Mouse (Mus musculus): ENCODE data around the gene Ly86.

Gene Ly86

DNA sequence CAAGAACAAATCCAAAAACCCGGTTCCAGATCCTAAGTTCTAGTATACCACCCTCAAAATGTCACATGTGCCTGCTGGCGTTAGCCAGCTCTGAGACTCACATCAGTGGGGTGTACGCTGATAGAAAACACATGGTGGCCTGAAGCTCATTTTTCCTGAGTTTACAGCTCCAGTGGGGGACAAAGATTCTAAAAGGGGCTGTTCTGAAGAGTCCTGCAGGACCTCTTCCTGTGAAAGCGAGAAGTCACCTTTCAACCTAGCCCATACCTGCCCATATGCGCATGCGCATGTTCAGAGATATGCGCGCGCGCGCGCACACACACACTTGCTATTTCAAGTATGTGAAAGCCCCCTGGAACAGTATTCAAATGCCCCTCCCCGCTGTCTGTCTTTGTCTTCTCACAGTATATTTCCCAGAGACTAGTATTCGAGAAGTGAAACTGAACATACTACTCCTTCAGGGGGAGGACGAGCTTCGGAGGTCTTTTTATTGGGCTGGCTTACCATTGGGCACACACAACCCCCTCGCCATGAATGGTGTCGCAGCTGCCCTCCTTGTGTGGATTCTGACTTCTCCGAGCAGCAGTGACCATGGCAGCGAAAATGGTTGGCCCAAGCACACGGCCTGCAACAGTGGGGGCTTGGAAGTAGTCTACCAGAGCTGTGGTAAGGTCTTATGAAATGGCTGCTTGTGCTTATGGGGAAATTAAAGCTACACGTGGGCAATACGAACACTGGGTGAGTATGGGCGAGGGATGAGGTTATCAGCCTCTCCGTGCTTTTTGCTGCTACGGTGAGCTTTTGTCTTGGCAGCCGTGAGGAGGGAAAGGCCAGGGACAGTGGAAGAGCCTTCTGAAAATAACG lies at the start of gene Ly86:
Gene Ly86 (plus strand): TSS at position 300 of the 864 bp plus-strand sequence.
- no peak for DNase-seq (ENCODE audit: low read depth)

DNA sequence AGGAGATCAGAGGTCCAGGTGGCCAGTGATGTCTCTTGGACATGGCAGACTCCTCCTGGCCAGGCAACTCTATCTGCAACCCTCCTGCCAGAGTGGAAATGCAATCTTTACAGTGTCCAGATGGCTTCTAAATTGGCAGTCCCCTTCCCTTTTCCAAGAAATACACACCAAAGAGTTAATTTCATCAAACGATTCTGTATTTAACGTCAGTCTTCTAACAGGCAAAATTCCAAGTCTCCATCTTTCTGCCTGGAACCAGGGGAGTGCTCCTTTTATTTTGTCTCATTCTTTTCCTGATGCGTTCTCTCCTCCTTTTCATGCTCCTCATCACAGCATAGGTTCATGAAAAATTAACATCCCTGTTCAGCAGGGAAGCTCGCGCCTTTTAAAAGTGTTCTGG lies 47.1 kb upstream of the Ly86 start:
- no peak for DNase-seq (ENCODE audit: low read depth)

DNA sequence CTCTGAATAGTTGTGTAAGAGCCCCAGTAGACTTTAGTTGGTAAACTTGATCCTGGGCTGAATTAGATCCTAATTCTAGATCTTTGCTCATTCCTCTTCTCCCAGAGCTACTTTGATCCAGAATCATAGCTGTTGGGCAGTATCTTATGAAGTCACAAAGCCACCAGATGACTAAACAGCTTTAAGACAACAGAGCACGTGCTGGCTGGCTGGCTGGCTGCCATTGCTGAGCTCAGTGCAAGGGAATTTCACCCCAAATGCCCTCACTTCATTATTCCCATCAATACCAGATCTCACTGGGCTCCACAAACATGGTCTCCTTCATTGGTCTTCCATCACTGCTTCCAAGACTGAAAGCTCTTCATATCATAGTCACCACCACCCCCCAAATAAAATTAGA lies 46.2 kb upstream of the Ly86 start:
- DNase-seq (ENCODE audit: low read depth) = no peak

DNA sequence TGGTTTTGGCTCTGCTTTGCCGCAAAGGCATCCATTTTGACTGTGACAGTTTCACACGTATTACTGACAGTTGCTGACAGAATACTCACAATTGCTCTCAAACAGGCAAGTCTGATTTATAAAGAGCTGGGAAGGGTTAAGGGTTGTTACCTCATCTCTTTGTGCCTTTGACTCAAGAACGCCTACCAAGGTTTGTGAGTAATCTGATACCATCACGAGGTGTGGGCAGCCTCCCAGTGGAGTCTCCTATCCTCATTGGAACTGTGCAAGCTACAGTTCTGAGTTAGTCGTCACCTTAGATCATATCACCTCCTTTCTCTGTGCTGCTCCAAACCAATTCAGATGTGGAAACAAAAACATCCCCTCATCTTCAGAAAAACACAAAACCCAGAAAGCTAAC lies 42.1 kb upstream of the Ly86 start:
- no peak for DNase-seq (ENCODE audit: low read depth)

DNA sequence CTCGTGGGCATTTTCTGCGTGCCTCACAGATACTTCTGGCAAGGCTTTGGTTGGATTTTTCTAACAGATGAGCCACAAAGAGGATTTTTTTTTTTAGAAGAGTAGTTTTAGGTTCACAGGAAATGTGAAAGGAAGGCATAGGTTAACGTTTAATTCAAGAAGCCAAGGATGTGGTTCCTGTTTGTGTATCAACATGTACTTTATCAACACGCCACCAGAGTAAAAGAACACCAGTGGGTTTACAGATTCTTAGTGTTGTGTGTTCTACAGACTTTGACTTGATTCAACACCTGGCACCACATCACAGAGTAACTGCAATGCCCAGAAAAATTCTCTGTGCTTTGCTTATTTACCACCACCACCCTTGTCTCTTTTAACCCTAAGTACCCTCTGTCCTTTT lies 37.0 kb upstream of the Ly86 start:
- peak; percentile 21 for DNase-seq (ENCODE audit: low read depth)

DNA sequence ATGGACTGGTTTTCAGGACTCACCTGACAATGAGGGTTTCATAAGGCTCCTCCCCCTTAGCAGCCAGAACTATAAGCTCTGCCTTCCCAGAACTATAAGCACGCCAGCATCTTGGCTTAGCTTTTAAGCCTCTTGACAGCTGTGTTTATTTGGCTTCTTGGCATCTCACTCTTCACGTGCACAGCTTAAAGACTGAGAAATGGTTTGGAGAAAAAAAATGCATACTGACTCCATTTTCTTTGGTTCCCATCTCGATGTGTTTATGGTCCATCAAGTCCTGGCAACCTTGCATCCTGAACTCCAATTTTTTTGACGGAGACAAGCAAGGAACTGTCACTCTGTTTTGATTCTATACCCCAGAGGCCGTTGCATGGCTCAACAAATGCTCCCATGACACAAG lies 35.7 kb upstream of the Ly86 start:
- DNase-seq (ENCODE audit: low read depth) = no peak

DNA sequence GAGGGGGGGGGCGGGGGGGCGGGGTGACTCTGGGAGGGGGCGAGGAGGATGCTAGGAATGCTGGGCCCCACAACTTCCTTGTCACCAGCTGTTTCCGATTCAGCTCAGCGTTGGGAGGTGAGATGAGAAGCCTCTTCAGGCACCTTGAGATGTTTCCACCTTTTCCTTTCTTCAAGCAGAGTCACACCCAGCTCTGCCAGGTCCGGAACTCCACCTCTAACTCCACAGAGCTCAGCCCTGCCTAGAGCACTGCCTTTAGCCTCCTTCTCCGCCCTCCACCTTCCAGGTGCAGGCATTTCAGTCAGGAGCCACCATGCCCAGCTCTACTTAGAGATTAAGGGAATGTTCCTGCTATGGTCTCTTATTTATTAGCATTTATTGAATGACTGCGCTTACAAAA lies 34.7 kb upstream of the Ly86 start:
- peak; percentile 16 for DNase-seq (ENCODE audit: low read depth)

DNA sequence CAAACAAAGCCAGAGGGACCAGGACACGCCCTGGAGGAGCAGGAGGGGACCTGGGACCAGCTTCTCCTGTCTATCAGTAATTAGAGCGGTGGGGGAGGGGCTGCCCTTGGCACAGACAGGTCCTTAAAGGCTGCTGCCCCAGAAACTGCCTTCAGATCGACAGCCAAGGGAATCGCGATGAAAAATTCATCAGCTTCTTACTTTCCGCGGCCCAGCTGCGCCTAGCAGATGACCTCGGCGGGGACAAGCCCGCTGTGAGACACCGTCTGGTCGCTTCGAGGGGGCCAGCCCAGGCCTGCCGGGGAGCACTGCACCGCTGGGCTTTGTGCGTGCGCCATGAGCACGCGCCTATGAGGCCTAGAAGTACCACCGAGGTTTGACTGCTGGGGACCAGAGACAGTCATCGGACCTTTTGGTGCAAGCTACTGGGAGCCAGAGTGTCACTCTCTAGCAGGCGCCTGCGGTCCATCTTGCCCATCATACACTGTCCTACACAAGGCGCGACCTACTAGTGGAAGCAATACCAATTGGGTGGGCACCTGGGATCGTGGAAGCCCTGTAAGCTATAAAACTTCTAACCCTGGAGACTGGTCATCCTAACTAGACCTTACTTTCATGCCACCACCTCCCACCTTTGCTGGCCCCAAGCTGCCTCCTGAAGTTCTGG lies 33.3 kb upstream of the Ly86 start:
- DNase-seq (ENCODE audit: low read depth) = no peak

DNA sequence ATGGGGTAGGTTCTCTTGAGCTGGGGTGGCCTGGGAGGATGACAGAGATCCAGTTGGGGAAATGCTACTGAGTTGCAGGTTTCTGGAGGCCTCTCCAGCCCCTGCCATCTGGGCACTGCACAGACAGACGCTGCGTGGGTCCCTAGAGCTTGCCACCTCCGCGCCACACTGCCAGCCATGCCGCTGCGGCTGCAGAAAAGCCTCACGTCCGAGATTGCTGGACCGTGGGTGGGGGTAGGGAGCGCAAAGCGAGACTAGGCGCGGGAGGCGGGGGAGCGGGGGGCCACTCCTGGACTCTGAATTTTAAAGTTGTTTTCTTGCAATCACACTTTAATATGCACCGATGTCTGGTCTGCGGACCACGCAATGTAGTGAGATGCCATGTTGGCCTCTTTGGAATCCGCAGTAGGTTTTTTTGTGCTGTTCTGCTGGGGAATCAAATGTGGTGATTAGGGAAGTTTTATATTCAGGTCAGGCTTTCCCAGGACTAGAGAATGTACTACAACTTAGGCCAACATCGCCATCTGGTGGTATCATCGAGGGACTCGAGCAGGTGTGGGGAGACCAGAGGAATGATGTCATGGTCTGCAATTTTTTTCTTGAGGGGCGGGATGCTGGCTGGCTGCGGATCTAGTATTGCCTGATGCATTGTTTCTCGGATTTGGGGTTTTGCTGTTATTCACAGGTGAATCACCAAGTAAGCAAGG lies 32.6 kb upstream of the Ly86 start:
- peak; percentile 87 for DNase-seq (ENCODE audit: low read depth)

DNA sequence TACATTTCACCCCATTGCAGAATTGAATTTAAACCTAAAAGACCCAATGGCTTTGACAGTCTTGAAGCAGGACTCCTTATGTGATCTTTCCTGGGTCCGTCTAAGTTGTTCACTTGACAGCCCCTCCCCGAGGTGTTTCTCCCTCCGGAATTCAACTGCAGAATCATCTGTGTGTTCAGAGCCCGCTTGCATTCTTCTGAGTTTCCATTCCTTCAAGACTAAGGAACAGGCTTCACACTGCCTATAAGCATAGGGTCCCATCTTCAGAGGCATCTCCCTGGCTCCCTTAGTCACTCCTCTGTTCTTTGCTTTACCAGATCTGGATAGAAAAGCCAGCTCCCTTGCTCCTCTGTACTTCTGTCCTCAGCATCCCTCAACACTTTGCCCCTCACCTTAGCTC lies 32.1 kb upstream of the Ly86 start:
- DNase-seq (ENCODE audit: low read depth) = no peak

DNA sequence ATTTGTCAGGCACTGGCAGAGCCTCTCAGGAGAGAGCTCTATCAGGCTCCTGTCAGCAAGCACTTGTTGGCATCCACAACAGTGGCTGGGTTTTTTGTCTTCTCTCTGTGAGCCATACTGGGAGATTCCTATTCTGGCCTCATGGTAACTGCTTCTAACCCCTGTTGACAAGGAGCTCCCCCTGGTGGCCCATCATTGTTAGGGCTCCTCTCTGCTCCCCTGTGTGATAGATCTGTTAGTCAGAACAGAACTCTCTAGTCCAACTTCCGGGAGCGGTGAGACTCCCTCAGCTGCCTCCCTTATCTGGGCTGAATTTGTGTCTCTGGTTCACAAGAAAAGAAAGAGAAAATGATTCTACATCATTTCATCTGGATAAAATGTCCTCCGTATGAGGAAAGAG lies 19.5 kb upstream of the Ly86 start:
- DNase-seq (ENCODE audit: low read depth) = peak; percentile 86

DNA sequence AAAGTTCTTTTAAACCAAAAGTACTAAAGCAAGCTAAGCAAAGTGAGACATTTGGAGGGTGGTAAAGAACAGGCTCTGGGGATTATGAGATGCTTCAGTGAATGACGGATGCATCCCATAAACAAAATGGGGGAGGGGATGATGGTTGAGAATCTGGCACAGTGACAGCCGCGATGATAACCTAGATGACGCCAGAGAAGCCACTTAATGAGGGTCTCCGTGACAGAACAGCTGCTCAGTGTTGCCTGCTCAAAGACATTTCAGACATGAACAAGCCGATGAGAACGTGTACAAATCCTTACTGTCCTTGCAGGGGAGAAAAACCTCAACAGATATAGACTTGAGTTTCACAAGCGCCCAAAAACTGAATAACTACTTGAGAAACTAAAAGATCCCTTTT lies 15.3 kb upstream of the Ly86 start:
- DNase-seq (ENCODE audit: low read depth) = no peak

DNA sequence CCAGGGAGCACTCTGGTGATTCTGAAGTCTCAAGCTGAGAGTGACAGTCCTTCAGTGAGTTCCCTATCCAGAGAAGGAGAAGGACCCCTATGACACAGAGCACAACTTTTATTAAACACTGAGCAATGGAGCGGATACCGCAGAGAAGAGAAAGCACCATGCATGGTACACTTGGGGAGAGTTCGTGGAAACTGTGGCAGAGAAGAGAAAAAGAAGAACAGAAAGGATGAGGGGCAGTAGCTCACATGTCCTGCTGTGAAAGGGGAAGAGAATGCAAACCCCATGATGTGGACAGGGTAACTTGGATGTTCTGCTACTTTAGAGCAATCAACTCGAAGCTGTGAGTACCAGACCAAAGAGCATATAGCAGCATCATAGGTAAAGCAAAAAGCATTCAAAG lies 14.0 kb upstream of the Ly86 start:
- no peak for DNase-seq (ENCODE audit: low read depth)

DNA sequence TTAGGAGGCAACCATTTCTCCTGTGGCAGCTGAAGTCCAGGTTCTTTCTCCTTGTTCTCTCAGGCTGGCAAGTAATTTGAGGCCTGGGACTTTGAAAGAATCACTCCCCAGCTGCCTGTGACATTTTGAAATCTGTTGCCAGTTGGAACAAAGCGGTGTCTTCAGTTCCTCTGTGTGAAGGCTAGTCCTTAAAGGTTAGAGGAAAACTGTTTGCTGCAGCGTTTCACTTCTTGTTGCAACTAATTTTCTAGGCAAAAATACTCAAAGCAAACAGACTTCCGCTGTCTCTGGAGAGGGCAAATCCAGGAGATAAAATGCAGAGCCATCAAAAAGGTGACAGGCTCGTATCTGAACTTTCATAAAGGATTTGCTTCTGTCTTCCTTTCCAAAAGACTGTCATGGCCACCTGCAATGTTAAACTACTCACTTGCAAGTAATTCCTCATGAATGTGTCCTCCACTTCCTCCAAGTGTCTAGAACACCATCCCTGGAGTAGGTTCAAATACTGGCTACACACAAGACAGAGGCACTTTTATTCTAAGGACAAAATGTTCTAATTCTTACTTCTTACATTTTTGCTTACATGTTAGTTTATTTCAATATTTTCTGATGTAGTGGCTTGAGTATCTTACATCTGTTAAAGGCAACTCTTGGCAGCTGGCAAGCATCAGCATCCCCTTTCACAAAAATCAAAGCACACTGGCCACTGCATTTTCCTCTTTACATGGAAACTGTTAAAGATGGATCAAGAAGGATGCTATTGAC lies 12.0 kb upstream of the Ly86 start:
- no peak for DNase-seq (ENCODE audit: low read depth)

DNA sequence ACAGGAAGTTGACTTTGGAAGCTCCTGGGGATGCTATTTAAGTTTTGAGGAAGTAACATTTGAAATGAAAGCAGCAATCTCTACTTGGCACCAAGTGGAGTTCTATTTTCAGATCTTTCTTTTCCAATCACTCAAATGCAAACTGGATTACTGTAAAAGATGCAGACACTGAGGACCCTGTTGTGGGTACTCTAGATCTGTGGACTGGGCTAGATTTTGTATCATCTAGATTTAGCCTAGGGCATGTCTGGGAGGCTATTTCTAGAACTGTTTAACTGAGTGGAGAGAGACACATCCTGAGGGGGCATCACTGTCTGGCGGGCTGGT lies 11.5 kb upstream of the Ly86 start:
- no peak for DNase-seq (ENCODE audit: low read depth)

DNA sequence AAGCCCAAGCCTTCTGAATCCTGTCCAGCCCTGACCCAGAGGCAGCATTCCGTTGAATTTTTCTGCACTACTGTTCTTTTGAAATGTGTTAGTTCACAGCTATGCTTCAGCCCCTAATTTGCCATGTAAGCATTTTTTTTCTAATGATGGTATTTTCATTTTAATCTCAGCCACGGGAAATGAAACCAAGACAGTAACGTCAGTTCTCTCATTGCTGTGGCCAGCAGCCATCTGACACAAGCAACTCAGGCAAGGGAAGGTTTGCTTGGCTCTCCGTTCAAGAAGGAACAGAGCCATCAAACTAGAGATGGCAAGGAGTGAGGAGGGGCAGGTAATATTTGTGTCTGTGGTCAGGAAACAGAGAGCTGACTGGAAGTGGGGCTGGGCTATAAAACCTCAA lies 7.7 kb upstream of the Ly86 start:
- no peak for DNase-seq (ENCODE audit: low read depth)

DNA sequence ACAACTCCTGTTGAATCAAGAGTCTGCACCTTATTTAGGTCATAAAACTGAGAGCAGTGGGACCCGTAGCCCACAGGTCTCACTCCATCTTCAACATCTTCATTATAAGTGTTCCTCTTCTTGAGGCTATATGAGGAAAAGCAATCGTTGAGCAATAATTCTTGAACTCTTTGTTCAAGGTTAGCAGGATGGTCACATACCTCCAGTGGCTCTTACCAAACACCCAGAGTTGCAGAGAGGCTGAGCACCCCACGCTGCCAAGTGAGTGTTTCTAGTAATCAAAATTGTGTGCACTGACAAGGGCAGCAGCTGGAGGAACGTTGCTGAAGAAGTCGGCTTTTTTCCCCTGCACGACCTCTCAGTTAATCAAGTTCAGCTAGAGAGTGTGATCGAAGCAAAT lies 7.1 kb upstream of the Ly86 start:
- no peak for DNase-seq (ENCODE audit: low read depth)

DNA sequence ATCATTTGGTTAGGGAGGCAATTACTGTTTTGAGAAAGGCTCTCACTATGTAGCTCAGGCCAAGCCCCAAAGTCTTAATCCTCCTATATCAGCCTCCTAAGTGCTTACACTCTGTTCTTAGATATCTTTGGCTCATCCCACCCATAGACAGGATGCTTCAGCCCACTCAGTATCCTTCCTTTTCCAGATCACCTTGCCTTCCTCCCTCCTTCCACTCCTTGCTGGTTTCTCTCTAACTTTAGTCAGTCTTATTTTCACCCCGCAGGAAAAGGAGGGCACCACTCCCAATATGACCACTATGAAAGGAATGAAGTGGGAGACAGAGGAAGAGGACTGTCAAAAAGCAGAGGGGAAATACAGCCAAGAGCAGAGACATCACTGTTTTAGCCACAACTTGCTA lies 2.2 kb upstream of the Ly86 start:
- no peak for DNase-seq (ENCODE audit: low read depth)

DNA sequence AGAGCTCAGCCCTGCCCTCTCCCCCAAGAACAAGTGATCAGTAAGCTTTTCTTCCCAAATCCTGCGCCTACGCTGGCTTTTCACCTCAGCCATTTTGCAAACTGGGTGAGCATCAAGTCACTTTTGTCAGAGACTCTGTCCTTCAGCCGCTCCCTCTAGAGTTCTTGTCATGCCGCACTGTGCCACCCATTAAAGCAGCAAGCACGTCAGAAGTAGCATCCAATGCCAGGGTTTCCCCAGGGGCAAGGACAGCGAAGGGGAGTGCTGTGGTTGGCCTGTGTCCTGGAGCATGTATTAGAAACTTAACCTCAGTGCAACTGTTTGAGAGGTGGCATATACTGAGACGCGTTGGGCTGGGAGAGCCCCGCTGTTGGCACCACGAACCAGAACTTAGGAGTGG lies 815 bp downstream of the Ly86 start:
- no peak for DNase-seq (ENCODE audit: low read depth)

DNA sequence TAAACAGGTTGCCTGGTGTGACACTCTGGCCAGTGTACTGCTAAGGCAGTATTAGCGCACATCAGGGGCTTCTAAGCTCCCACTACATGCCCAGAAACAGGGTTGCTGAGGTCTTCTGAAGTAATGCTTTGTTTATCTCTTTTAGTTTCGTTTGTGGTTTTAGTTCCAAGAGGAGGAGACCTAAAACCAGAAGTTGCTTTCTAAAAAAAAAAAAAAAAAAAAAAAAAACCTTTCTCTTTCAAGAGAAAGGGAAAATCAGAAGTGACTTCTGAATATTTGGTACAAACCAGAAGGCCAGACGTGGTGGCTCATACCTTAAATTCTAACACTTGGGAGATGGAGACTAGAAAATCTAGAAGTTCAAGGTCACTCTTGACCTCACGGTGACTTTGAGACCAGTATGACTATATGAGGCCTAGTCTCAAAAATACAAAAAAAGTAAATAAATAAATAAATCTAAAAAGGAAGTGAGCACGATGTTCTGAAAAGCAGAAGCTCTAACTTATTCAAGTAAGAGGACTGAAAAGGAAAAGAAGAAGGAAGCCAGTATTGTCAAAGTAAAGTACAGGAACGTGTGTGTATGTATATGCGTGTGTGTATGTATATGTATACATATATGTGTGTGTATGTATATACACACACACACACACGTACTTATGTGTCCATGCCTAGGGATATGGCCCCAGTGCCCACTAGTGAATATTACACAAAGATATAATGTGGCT lies 3.0 kb downstream of the Ly86 start:
- no peak for DNase-seq (ENCODE audit: low read depth)

DNA sequence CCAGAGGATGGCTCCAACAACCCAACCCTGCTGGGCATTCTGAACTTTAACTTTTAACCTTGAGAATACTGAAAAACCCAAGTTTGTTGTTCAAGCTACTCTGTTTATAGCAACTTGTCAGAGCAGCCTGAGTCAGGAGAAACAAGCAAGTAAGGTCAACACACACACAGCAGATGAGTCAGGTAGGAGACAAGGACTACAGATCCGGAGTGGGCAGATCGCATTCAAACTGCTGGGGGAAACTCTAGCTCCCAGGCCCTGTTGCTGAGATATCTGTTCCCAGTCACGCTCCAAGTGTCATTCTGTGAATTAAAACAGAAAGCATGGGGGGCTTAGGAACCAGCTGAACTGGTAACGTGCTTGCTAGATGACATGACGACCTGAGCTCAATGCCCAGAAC lies 4.0 kb downstream of the Ly86 start:
- DNase-seq (ENCODE audit: low read depth) = no peak

DNA sequence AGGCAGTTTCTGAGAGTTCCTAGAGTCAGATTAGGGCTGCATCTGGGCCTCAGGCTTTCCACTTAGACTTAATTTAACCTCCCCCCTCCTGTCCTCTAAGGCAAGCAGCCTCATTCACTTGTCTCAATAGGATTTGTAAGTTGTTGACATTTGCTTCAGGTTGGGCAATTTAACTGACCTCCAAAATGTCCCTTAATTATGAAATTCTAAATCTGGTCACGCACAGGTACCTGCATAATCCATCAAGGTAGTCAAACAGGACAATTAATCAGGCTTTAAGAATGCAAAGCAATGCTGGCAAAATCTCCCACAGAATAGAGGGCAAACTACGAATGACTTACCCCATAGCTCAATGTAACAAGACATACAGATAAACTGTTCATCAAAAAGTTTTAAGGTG lies 8.0 kb downstream of the Ly86 start:
- DNase-seq (ENCODE audit: low read depth) = no peak

All from induced T-regulatory cell, adult 2 months (primary cell).